Mouse (Mus musculus) C2C12 (cell line): ENCODE data around the gene Olfr68.

Source experiments
- CEBPB ChIP-seq: IDR thresholded peaks from one replicate; pipeline ENCODE4 v1.6.1; 2011; ENCODE audit warnings: low read depth, mild to moderate bottlenecking, control low read depth, moderate library complexity
- CTCF ChIP-seq: IDR thresholded peaks from one replicate; pipeline ENCODE4 v1.5.1; 2011; ENCODE audit not compliant: control insufficient read depth, insufficient read depth, insufficient read length
- MAX ChIP-seq: IDR thresholded peaks from one replicate; pipeline ENCODE4 v1.6.1; 2011; ENCODE audit warnings: mild to moderate bottlenecking, control low read depth
- MYOD1 ChIP-seq: IDR thresholded peaks from one replicate; pipeline ENCODE4 v1.6.1; 2011; ENCODE audit warnings: low read depth; ENCODE audit not compliant: control insufficient read depth, insufficient read length
- MYOG ChIP-seq: IDR thresholded peaks from one replicate; pipeline ENCODE4 v1.6.1; 2011; ENCODE audit not compliant: control insufficient read depth, insufficient read length; ENCODE audit errors: extremely low read depth
- USF1 ChIP-seq: IDR thresholded peaks from one replicate; pipeline ENCODE4 v1.6.1; 2011; ENCODE audit warnings: low read depth, mild to moderate bottlenecking, control low read depth, moderate library complexity

DNA sequence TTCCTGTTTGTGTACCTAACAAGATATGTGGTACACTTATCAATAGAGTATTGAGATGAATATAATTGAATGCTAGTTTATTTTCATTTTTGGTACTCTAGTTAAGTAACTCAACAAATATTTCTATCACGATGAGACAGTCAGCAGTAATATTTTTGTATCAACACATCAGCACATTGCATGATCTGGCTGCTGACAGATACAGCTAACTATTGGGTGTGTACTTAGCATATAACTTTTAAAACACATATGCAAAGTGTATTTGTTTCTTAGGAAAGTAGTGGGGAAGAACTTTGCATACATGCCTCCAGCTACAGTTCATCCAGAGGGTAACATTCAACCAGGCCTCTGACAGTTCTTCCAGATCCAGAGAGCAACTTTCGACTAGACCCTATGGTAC is 45.1 kb upstream of the Olfr68 start:
- TF ChIP-seq CTCF (no peak), MYOD1 (no peak), MYOG (no peak), USF1 (no peak), MAX (no peak), CEBPB (no peak)
